Mouse (Mus musculus) liver, postnatal 0 days (tissue): ENCODE measurements at regions not wholly inside any gene's neighbourhood (a gene's known extent, or its start where the extent isn't known, plus 50 kb on each side); places are given as distances from the start of the nearest gene placed in this dataset.

Experiments
- ATAC-seq: fragments of 200-750 bp; cut with Nextera tagmentation; 2 replicates; pipeline ENCODE4 v1.8.0; 2017; ENCODE audit warnings: mild to moderate bottlenecking, moderate library complexity
- DNase-seq: peaks from one replicate; pipeline ENCODE4 v3.0.0-alpha.2; 2016
- H3K27ac ChIP-seq: fragments of 300-500 bp; sonication (generic); 2 replicates; pipeline ENCODE4 v1.5.1; 2014; ENCODE audit warnings: antibody characterized with exemption, moderate library complexity, mild to moderate bottlenecking, low read depth
- H3K27me3 ChIP-seq: fragments of 300-500 bp; sonication (generic); 2 replicates; pipeline ENCODE4 v1.6.1; 2014; ENCODE audit warnings: low read length, control low read depth, mixed read lengths; ENCODE audit not compliant: insufficient read depth
- H3K36me3 ChIP-seq: fragments of 300-500 bp; sonication (generic); replicated peaks from 2 replicates; pipeline ENCODE4 v1.6.1; 2014; ENCODE audit warnings: mild to moderate bottlenecking, control low read depth, low read length, moderate library complexity, mixed read lengths; ENCODE audit not compliant: insufficient read depth
- H3K4me1 ChIP-seq: fragments of 300-500 bp; sonication (generic); 2 replicates; pipeline ENCODE4 v1.6.1; 2014; ENCODE audit warnings: antibody characterized with exemption, mild to moderate bottlenecking, control low read depth; ENCODE audit not compliant: insufficient read depth
- H3K4me2 ChIP-seq: fragments of 300-500 bp; sonication (generic); 2 replicates; pipeline ENCODE4 v1.6.1; 2014; ENCODE audit warnings: low read depth, mild to moderate bottlenecking, low read length, moderate library complexity, mixed read lengths
- H3K4me3 ChIP-seq: fragments of 300-500 bp; sonication (generic); 2 replicates; pipeline ENCODE4 v1.5.1; 2014; ENCODE audit warnings: low read depth, low read length
- H3K9ac ChIP-seq: fragments of 300-500 bp; sonication (generic); replicated peaks from 2 replicates; pipeline ENCODE4 v1.6.1; 2014; ENCODE audit warnings: mild to moderate bottlenecking, moderate library complexity
- H3K9me3 ChIP-seq: fragments of 300-500 bp; sonication (generic); 2 replicates; pipeline ENCODE4 v1.6.1; 2016; ENCODE audit warnings: mild to moderate bottlenecking, control low read depth, low read length, mixed read lengths
- CTCF ChIP-seq: sonication (generic); IDR thresholded peaks from 2 replicates; pipeline ENCODE4 v1.5.1; 2016; ENCODE audit warnings: antibody characterized with exemption, low read depth
- EP300 ChIP-seq: IDR thresholded peaks from 2 replicates; pipeline ENCODE4 v1.6.1; 2016; ENCODE audit warnings: antibody characterized with exemption, low read depth, mild to moderate bottlenecking
- WGBS: fragments of 180-500 bp; shearing (Covaris S2); extraction: QIAGEN DNeasy Blood & Tissue Kit; methylation state at CpG from one replicate; pipeline ENCODE4 v1.1.7; 2014; ENCODE audit not compliant: insufficient replicate concordance; 5-methylcytosine and 5-hydroxymethylcytosine counted together

GRCm38 (mm10) chr2:133994742-133995141 lies 442.8 kb downstream of the Bmp2 start:
- H3K9me3 ChIP-seq: no peaks in the 10 kb centered on the region
- no peak for DNase-seq
- H3K9ac ChIP-seq: no peak overlapping the region
- 75% methylated on average over 1 of the region's 1 CpGs for WGBS
- no peak overlapping the region for H3K27ac ChIP-seq
- ATAC-seq: no peak
- H3K4me3 ChIP-seq: no peak overlapping the region
- H3K4me1 ChIP-seq: no peaks in the 10 kb centered on the region
- TF ChIP-seq CTCF: no peak
- no peak for TF ChIP-seq EP300
- no peak overlapping the region for H3K4me2 ChIP-seq
- no peaks in the 10 kb centered on the region for H3K36me3 ChIP-seq
- H3K27me3 ChIP-seq: no peaks in the 10 kb centered on the region

GRCm38 (mm10) chr2:133994337-133994736 lies 442.4 kb downstream of the Bmp2 start:
- Histone ChIP-seq H3K9me3 (no peaks in the 10 kb centered on the region), H3K4me1 (no peaks in the 10 kb centered on the region)

GRCm38 (mm10) chr2:133987671-133988070 lies 435.7 kb downstream of the Bmp2 start:
- Histone ChIP-seq H3K36me3 (no peaks in the 10 kb centered on the region), H3K27ac (no peak overlapping the region), H3K27me3 (no peaks in the 10 kb centered on the region), H3K4me3 (no peak overlapping the region), H3K9me3 (no peaks in the 10 kb centered on the region), H3K4me2 (no peak overlapping the region), H3K9ac (no peak overlapping the region), H3K4me1 (no peaks in the 10 kb centered on the region)
- ATAC-seq (no peak), DNase-seq (no peak)
- TF ChIP-seq CTCF: no peak
- WGBS: 77% methylated on average over 1 of the region's 1 CpGs

More at GRCm38 (mm10) chr2:133994337-133994736, 442.4 kb downstream of the Bmp2 start:
- Histone ChIP-seq H3K27me3 (no peaks in the 10 kb centered on the region), H3K4me2 (no peak overlapping the region), H3K36me3 (no peaks in the 10 kb centered on the region), H3K9ac (no peak overlapping the region), H3K27ac (no peak overlapping the region), H3K4me3 (no peak overlapping the region)
- ATAC-seq (no peak), DNase-seq (no peak)
- no peak for TF ChIP-seq CTCF
- TF ChIP-seq EP300: no peak
- WGBS: 79% methylated on average over 9 of the region's 9 CpGs
